Mouse (Mus musculus): ENCODE measurements around the gene Prph.

DNA sequence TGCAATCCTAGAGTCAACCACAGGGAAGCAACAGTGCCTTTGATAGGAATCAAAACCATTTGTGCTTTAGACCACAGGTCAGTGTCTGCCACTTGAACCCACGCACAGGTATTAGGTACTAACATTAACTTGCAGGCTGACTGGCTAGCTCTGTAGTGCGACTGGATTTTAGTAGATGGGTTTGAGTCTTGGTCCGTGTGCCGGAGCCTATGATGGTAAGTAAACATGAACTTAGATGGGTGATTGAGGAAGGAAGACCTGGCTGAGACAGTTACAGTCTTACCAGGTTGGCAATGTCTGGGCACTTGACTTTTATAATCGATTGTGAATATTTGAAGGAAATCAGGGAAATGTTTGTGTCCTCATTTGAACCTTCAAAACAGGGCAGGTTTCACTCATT, 16.2 kb upstream of the Prph start:
- TF ChIP-seq CTCF (IDR thresholded peaks at IDR 0.05; ENCODE audit: borderline replicate concordance, extremely low read depth, insufficient read depth, insufficient read length) (no peak), POLR2A (IDR thresholded peaks at IDR 0.05; ENCODE audit: borderline replicate concordance, extremely low read depth, insufficient read depth, insufficient read length, poor library complexity, severe bottlenecking) (no peak)

All from brain, embryonic 14.5 days (tissue).